Mouse (Mus musculus) CH12.LX (cell line): ENCODE measurements at regions not wholly inside any gene's neighbourhood (a gene's known extent, or its start where the extent isn't known, plus 50 kb on each side); places are given as distances from the start of the nearest gene placed in this dataset.
"Not testable (repeated sequence)": the region's sequence is repeated elsewhere in the genome, so short reads cannot be mapped to it uniquely, and the experiment has no call there.

Experiments
- DNase-seq: peaks from one replicate; pipeline ENCODE4 v3.0.0-alpha.2; 2013; ENCODE audit errors: extremely low read depth
- H3K27ac ChIP-seq: 2 replicates; pipeline ENCODE4 v1.5.1; 2012; ENCODE audit warnings: low read depth, mild to moderate bottlenecking, control low read depth, moderate library complexity; ENCODE audit not compliant: insufficient read depth
- H3K27me3 ChIP-seq: replicated peaks from 2 replicates; pipeline ENCODE3; 2012; ENCODE audit warnings: inconsistent platforms
- H3K36me3 ChIP-seq, 2 experiments: replicated peaks in 1 of 2; 2 replicates each; pipeline versions ENCODE3 to v1.6.1; 2012; ENCODE audit warnings: inconsistent platforms in 1 of 2, low read length in 1 of 2, mild to moderate bottlenecking in 1 of 2, mixed read lengths in 1 of 2, moderate library complexity in 1 of 2; ENCODE audit not compliant: control insufficient read depth in 1 of 2, insufficient read depth in 1 of 2
- H3K4me1 ChIP-seq, 2 experiments: 2 replicates each; pipeline ENCODE4 v1.6.1; 2012; ENCODE audit warnings: inconsistent platforms in 1 of 2, moderate library complexity in 1 of 2; ENCODE audit not compliant: insufficient read depth in 2 of 2, control insufficient read depth in 1 of 2
- H3K4me2 ChIP-seq: 2 replicates; pipeline ENCODE4 v1.6.1; 2012; ENCODE audit warnings: low read depth, mild to moderate bottlenecking, control low read depth; ENCODE audit not compliant: poor library complexity, insufficient read depth, severe bottlenecking
- H3K4me3 ChIP-seq, 3 experiments: fragments of 150-350 bp in 1 of 3; sonication (generic) in 1 of 3; replicated peaks in 1 of 3; 2 replicates each; pipeline versions ENCODE3 to v1.5.1; 2011 to 2012; ENCODE audit warnings: low read depth in 2 of 3, low read length in 2 of 3, mild to moderate bottlenecking in 2 of 3, moderate library complexity in 2 of 3, control low read depth in 1 of 3, improper control_type of control experiment in 1 of 3, inconsistent platforms in 1 of 3, mixed read lengths in 1 of 3; ENCODE audit not compliant: poor library complexity in 1 of 3
- H3K79me2 ChIP-seq: replicated peaks from 2 replicates; pipeline ENCODE4 v1.6.1; 2012; ENCODE audit warnings: mild to moderate bottlenecking, moderate library complexity; ENCODE audit not compliant: control insufficient read depth, poor library complexity, insufficient read depth, severe bottlenecking; ENCODE audit errors: extremely low read depth
- H3K9ac ChIP-seq: 2 replicates; pipeline ENCODE4 v1.6.1; 2012; ENCODE audit warnings: low read depth, mild to moderate bottlenecking, control low read depth, moderate library complexity; ENCODE audit not compliant: insufficient read depth
- H3K9me3 ChIP-seq: replicated peaks from 2 replicates; pipeline ENCODE3; 2012; ENCODE audit warnings: low read length, inconsistent platforms, mixed read lengths
- BHLHE40 ChIP-seq: IDR thresholded peaks from 2 replicates; pipeline ENCODE4 v1.6.1; 2011; ENCODE audit warnings: mild to moderate bottlenecking, low read depth, low read length, improper control_type of control experiment
- CHD2 ChIP-seq: IDR thresholded peaks from 2 replicates; pipeline ENCODE4 v1.6.1; 2011; ENCODE audit warnings: low read length, improper control_type of control experiment
- CTCF ChIP-seq, 2 experiments: IDR thresholded peaks in 1 of 2; conservative IDR thresholded peaks in 1 of 2; 2 replicates each; pipeline ENCODE4 v1.5.1; 2011 to 2012; ENCODE audit warnings: low read depth in 2 of 2, low read length in 2 of 2, improper control_type of control experiment in 1 of 2, inconsistent platforms in 1 of 2, mild to moderate bottlenecking in 1 of 2, moderate library complexity in 1 of 2
- JUN ChIP-seq: IDR thresholded peaks from 2 replicates; pipeline ENCODE4 v1.6.1; 2011; ENCODE audit warnings: low read depth, mild to moderate bottlenecking, low read length, improper control_type of control experiment, moderate library complexity; ENCODE audit not compliant: insufficient read depth
- JUND ChIP-seq: conservative IDR thresholded peaks from 2 replicates; pipeline ENCODE4 v1.6.1; 2011; ENCODE audit warnings: low read depth, low read length, improper control_type of control experiment
- KAT2A ChIP-seq: IDR thresholded peaks from 2 replicates; pipeline ENCODE4 v1.6.1; 2012; ENCODE audit warnings: low read length, improper control_type of control experiment, inconsistent platforms; ENCODE audit not compliant: insufficient replicate concordance
- MAFK ChIP-seq: IDR thresholded peaks from 2 replicates; pipeline ENCODE4 v1.6.1; 2011; ENCODE audit warnings: low read length, improper control_type of control experiment; ENCODE audit not compliant: insufficient replicate concordance
- MAX ChIP-seq: IDR thresholded peaks from 2 replicates; pipeline ENCODE4 v1.6.1; 2011; ENCODE audit warnings: low read length, improper control_type of control experiment
- MXI1 ChIP-seq: IDR thresholded peaks from 2 replicates; pipeline ENCODE4 v1.6.1; 2011; ENCODE audit warnings: mild to moderate bottlenecking, low read depth, low read length, improper control_type of control experiment
- MYC ChIP-seq: IDR thresholded peaks from 2 replicates; pipeline ENCODE4 v1.6.1; 2011; ENCODE audit warnings: low read depth, mild to moderate bottlenecking, improper control_type of control experiment, low read length
- POLR2AphosphoS2 ChIP-seq: IDR thresholded peaks from 2 replicates; pipeline ENCODE4 v1.6.1; 2011; ENCODE audit warnings: low read depth, low read length, improper control_type of control experiment
- RCOR1 ChIP-seq: conservative IDR thresholded peaks from 2 replicates; pipeline ENCODE4 v1.6.1; 2012; ENCODE audit warnings: low read depth, mild to moderate bottlenecking, inconsistent platforms, low read length, improper control_type of control experiment
- SIN3A ChIP-seq: IDR thresholded peaks from 2 replicates; pipeline ENCODE4 v1.6.1; 2012; ENCODE audit warnings: low read length, improper control_type of control experiment, inconsistent platforms
- SMC3 ChIP-seq: IDR thresholded peaks from 2 replicates; pipeline ENCODE4 v1.6.1; 2011; ENCODE audit warnings: low read depth, low read length, improper control_type of control experiment
- TBP ChIP-seq: conservative IDR thresholded peaks from 2 replicates; pipeline ENCODE4 v1.6.1; 2011; ENCODE audit warnings: low read depth, low read length, improper control_type of control experiment
- USF2 ChIP-seq: conservative IDR thresholded peaks from 2 replicates; pipeline ENCODE4 v1.6.1; 2011; ENCODE audit warnings: low read depth, low read length, improper control_type of control experiment
- ZC3H11A ChIP-seq: IDR thresholded peaks from 2 replicates; pipeline ENCODE4 v1.6.1; 2012; ENCODE audit warnings: low read depth, mild to moderate bottlenecking, inconsistent platforms, low read length, improper control_type of control experiment
- ZMIZ1 ChIP-seq: IDR thresholded peaks from 2 replicates; pipeline ENCODE4 v1.6.1; 2012; ENCODE audit warnings: low read depth, mild to moderate bottlenecking, inconsistent platforms, low read length, improper control_type of control experiment
- ZNF384 ChIP-seq: IDR thresholded peaks from 2 replicates; pipeline ENCODE4 v1.6.1; 2012; ENCODE audit warnings: low read depth, low read length, improper control_type of control experiment, inconsistent platforms
- dilution Hi-C: fragments of 300-500 bp; cut with MboI; formaldehyde crosslinking; loops from 2 replicates; pipeline ENCODE4 v1.14.3; 2020; ENCODE audit warnings: low sequenced_read_pairs; ENCODE audit not compliant: extremely low pct_unique_long_range_greater_than_20kb, extremely low pct_ligation_motif_present
- in situ Hi-C: fragments of 300-500 bp; cut with MboI; formaldehyde crosslinking; loops from 3 replicates; pipeline ENCODE4 v1.14.3; 2019; ENCODE audit warnings: low sequenced_read_pairs, low pct_ligation_motif_present, low pct_unique_long_range_greater_than_20kb, mixed read lengths

GRCm38 (mm10) chr15:16934438-16934837, 205.9 kb downstream of the Cdh9 start:
- in situ Hi-C loops: no loop called here
- no peaks in the 10 kb centered on the region for H3K79me2 ChIP-seq
- H3K4me3 ChIP-seq: no peak overlapping the region
- H3K36me3 ChIP-seq: no peaks in the 10 kb centered on the region
- H3K27me3 ChIP-seq: no peaks in the 10 kb centered on the region
- no peak overlapping the region for H3K4me2 ChIP-seq
- dilution Hi-C loops: no loop called here
- TF ChIP-seq SIN3A (no peak), ZC3H11A (no peak), ZNF384 (no peak), JUND (no peak), SMC3 (no peak), USF2 (no peak), MXI1 (no peak), ZMIZ1 (no peak), CHD2 (no peak), MAX (no peak), CTCF (conservative IDR thresholded peaks at IDR 0.05 in 1 of 2, IDR thresholded peaks at IDR 0.05 in 1 of 2; ENCODE audit: low read depth in 2 of 2, low read length in 2 of 2) (no peak), MYC (no peak), KAT2A (no peak), RCOR1 (no peak), TBP (no peak)
- H3K9ac ChIP-seq: no peak overlapping the region
- no peak for DNase-seq
- H3K27ac ChIP-seq: no peak overlapping the region
- H3K9me3 ChIP-seq: peaks cover 37% of the 10 kb centered on the region
- H3K4me1 ChIP-seq: no peaks in the 10 kb centered on the region

- DNase-seq, H3K27me3 ChIP-seq, H3K79me2 ChIP-seq, H3K4me1 ChIP-seq, H3K9ac ChIP-seq, H3K4me2 ChIP-seq, H3K27ac ChIP-seq, H3K36me3 ChIP-seq, H3K4me3 ChIP-seq, in situ Hi-C loops, dilution Hi-C loops: not testable (repeated sequence)
- H3K9me3 ChIP-seq: peaks cover 19% of the 10 kb centered on the region
These were observed 247.3 kb downstream of the Cdh9 start for GRCm38 (mm10) chr15:16975821-16976220.

- DNase-seq: no peak
- H3K27ac ChIP-seq: no peak overlapping the region
- no peaks in the 10 kb centered on the region for H3K27me3 ChIP-seq
- dilution Hi-C loops (no loop called here), in situ Hi-C loops (no loop called here)
- H3K4me2 ChIP-seq: no peak overlapping the region
- no peak overlapping the region for H3K9ac ChIP-seq
- no peak overlapping the region for H3K4me3 ChIP-seq
- H3K79me2 ChIP-seq: no peaks in the 10 kb centered on the region
- TF ChIP-seq KAT2A (no peak), POLR2AphosphoS2 (no peak), MAFK (no peak), BHLHE40 (no peak), MAX (no peak), JUN (no peak)
- no peaks in the 10 kb centered on the region for H3K36me3 ChIP-seq
- H3K9me3 ChIP-seq: peaks cover 34% of the 10 kb centered on the region
- H3K4me1 ChIP-seq: no peaks in the 10 kb centered on the region
These were observed 262.3 kb downstream of the Cdh9 start for GRCm38 (mm10) chr15:16990848-16991247.
